Mouse (Mus musculus) hindbrain, embryonic 16.5 days (tissue): Measurements from ENCODE around the gene Thra. TPM values are rescaled to one million over a fixed set of nuclear protein-coding genes. Genes with fewer than 3 reads are reported as not detected.

Experiments used
- ATAC-seq: fragments of 200-750 bp; cut with Nextera tagmentation; 2 replicates; pipeline ENCODE4 v1.8.0; 2017; ENCODE audit warnings: moderate TSS enrichment, moderate library complexity
- H3K27ac ChIP-seq: fragments of 300-500 bp; sonication (generic); 2 replicates; pipeline ENCODE4 v1.5.1; 2014; ENCODE audit warnings: low read depth, mild to moderate bottlenecking, control low read depth, low read length, moderate library complexity
- H3K27me3 ChIP-seq: fragments of 300-500 bp; sonication (generic); replicated peaks from 2 replicates; pipeline ENCODE4 v1.6.1; 2014; ENCODE audit warnings: low read length; ENCODE audit not compliant: control insufficient read depth, insufficient read depth
- H3K36me3 ChIP-seq: fragments of 300-500 bp; sonication (generic); 2 replicates; pipeline ENCODE4 v1.6.1; 2014; ENCODE audit warnings: mild to moderate bottlenecking, low read length, moderate library complexity, mixed read lengths; ENCODE audit not compliant: control insufficient read depth, insufficient read depth
- H3K4me1 ChIP-seq: fragments of 300-500 bp; sonication (generic); 2 replicates; pipeline ENCODE4 v1.6.1; 2014; ENCODE audit warnings: low read depth, low read length; ENCODE audit not compliant: control insufficient read depth, insufficient read depth
- H3K4me2 ChIP-seq: fragments of 300-500 bp; sonication (generic); 2 replicates; pipeline ENCODE4 v1.6.1; 2014; ENCODE audit warnings: mild to moderate bottlenecking, low read length, control low read depth, moderate library complexity
- H3K4me3 ChIP-seq: fragments of 300-500 bp; sonication (generic); 2 replicates; pipeline ENCODE4 v1.5.1; 2014; ENCODE audit warnings: mild to moderate bottlenecking, low read length, control low read depth, moderate library complexity
- H3K9ac ChIP-seq: fragments of 300-500 bp; sonication (generic); 2 replicates; pipeline ENCODE4 v1.6.1; 2014; ENCODE audit warnings: low read depth, mild to moderate bottlenecking, control low read depth, low read length, moderate library complexity
- H3K9me3 ChIP-seq: fragments of 300-500 bp; sonication (generic); 2 replicates; pipeline ENCODE4 v1.6.1; 2014; ENCODE audit warnings: mild to moderate bottlenecking, low read length, moderate library complexity; ENCODE audit not compliant: control insufficient read depth
- WGBS: fragments of 180-500 bp; shearing (Covaris S2); extraction: QIAGEN DNeasy Blood & Tissue Kit; methylation state at CpG from one replicate; pipeline ENCODE4 v1.1.7; 2014; 5-methylcytosine and 5-hydroxymethylcytosine counted together
- polyA plus RNA-seq: library from polyadenylated mRNA; unstranded; fragments of >200 nt; fragmentation: Nextera tagmentation; extraction: Ambion mirVana; gene quantifications from 2 replicates; pipeline ENCODE4 v1.2.1, GENCODE M21; 2015

The Thra gene
- polyA plus RNA-seq, 1 experiment from 2014 or later, result 144 TPM

DNA sequence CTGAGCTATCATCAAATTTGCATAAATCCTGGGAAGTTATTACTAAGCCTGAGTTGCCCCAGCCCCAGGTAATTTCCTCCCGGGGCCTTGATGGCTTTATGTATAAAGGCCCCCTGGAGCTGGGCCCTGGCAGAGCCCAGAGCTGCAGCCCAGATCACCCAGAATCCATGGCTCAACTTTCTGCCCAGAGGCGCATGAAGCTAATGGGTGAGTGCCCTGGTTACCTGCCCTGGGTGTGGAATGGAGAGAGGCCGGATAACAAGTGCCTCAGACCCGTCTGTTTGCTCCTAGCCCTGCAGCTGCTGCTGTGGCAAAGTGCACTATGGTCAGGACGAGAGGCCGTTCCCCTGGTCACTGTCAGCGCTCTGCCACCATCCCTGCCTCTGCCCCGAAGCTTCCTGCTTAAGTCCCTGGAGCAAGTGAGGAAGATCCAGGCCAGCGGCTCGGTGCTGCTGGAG lies 39.2 kb upstream of the Thra start, which contains the start of gene Csf3:
TSS of gene Csf3 (plus strand) at position 51 of the 458 bp plus-strand sequence.
- 41% methylated on average over 10 of the region's 10 CpGs for WGBS
- no peaks in the 10 kb centered on the region for H3K27me3 ChIP-seq
- ATAC-seq, result no peak
- no peak within 1 kb of the TSS for H3K9ac ChIP-seq
- H3K36me3 ChIP-seq, result peaks cover 18% of the 10 kb centered on the region
- H3K9me3 ChIP-seq, result no peaks in the 10 kb centered on the region
- no peak within 1 kb of the TSS for H3K27ac ChIP-seq
- H3K4me1 ChIP-seq, result no peaks in the 10 kb centered on the region
- no peak within 1 kb of the TSS for H3K4me2 ChIP-seq
- H3K4me3 ChIP-seq, result no peak within 1 kb of the TSS

DNA sequence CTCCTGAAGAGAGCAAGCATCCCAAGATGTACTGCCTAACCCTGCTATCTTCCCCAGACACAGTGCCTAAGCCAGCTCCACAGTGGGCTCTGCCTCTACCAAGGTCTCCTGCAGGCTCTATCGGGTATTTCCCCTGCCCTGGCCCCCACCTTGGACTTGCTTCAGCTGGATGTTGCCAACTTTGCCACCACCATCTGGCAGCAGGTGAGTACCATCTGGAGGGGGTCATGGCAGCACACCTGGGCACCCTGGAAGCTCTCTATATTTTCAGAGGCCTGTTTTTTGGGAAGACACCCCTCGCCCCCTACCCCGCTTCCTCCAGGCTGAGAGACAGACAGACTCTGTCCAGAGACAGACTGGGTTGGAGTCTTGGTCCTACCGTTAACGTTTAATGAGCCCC lies 38.1 kb upstream of the Thra start:
- no peak overlapping the region for H3K4me2 ChIP-seq
- ATAC-seq, result no peak
- H3K4me3 ChIP-seq, result no peak overlapping the region
- no peaks in the 10 kb centered on the region for H3K27me3 ChIP-seq
- H3K36me3 ChIP-seq, result peaks cover 28% of the 10 kb centered on the region
- H3K9ac ChIP-seq, result no peak overlapping the region
- 68% methylated on average over 5 of the region's 5 CpGs for WGBS
- H3K9me3 ChIP-seq, result no peaks in the 10 kb centered on the region
- no peak overlapping the region for H3K27ac ChIP-seq
- no peaks in the 10 kb centered on the region for H3K4me1 ChIP-seq

DNA sequence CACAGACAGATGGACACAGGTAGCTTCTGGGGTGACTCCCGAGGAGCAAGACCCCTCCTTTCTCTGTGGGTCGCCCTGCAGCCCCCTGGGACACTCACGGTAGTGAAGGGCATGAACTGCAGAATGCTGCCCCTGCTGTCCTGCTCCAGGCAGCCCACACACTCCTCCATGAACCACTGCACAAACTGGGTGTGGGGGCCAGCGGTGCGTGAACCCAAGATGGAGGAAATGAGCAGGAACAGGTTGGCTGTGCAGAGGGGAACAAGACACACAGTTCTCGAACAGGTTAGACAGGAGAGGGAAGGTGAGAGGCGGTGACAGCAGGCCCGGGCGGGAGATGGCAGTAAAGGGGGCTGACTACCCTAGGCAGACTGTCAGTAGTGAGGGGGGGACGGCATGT lies 35.4 kb upstream of the Thra start:
- Histone ChIP-seq H3K4me1 (peaks cover 5% of the 10 kb centered on the region), H3K36me3 (peaks cover 43% of the 10 kb centered on the region), H3K27me3 (no peaks in the 10 kb centered on the region), H3K27ac (no peak overlapping the region), H3K9me3 (no peaks in the 10 kb centered on the region), H3K9ac (no peak overlapping the region), H3K4me3 (no peak overlapping the region), H3K4me2 (no peak overlapping the region)
- ATAC-seq, result no peak
- WGBS, result 91% methylated on average over 10 of the region's 10 CpGs

DNA sequence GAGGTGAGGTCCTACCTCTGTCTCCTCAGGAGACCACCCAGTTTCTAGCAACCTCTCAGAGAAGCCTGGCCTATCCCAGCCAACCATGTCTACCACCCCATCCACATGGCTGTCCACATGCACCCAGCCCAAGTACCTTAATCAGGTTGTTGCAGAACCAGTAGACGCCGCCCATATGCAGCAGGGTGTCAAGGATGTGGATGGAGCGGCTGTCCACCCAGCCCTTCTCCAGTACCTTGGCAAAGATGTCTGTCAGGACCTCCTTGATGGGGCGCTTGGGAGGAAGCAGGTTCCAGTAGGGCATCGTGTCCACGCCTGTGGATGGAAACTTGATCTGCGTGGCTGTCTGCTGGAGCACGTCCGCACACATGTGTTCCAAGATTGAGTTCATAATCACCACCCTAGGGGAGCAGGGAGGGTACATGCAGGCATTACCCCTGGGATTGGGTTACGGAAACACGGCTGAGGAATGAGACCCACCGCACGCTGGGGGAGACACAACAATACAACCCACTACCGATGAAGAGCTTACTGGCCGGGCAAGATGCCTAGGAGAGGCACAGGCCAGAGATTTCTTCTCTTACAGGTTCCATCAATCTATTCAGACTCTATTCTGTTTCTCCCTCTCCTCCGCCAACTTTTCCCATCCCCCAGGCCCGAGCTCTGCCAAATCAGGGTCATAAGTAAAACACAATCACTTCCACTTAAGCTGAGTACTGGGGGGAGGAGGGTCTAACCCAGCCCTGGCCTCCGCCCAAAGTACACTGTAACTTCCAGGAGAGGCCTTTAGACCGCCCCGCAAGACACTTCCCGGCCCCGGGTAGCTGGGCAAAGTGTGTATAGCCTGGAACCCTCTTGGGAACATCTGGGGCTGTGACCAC lies 32.8 kb upstream of the Thra start:
- 87% methylated on average over 22 of the region's 22 CpGs for WGBS
- Histone ChIP-seq H3K9ac (no peak overlapping the region), H3K4me1 (peaks cover 5% of the 10 kb centered on the region), H3K9me3 (no peaks in the 10 kb centered on the region), H3K4me3 (no peak overlapping the region), H3K36me3 (peaks cover 46% of the 10 kb centered on the region), H3K27me3 (no peaks in the 10 kb centered on the region), H3K27ac (no peak overlapping the region), H3K4me2 (no peak overlapping the region)
- ATAC-seq, result peak; percentile 55; the same call in 1 of the 2 replicates

DNA sequence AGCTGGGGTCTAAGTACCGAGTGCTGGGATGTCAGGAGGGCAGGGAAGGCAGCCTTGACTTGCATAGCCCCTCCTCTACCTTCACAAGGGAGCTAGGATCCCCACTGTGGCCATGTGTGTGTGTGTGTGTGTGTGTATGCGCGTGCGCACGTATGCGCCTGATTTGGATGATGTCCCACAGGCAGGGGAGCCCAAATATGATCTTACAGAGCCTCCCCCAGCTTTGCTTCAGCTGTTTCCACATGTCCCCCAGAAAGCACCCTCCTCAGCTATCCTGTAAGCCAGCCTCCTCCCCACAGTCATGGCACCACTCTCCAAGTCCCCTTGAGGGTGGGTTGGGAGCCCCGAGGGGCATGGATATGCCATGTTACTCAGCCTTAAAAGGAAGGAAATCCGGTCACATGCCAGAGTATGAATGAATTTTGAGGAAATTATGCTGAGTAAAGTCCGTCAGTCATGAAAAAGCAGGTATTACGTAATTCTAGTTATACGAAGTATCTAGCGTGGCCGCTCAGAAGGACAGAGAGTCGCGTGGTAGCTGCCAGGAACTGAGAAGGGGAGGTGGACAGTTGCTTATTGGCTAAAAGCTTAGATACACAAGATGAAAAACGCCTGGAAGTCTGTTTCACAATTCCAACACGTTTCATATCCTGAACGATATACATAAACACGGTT lies 32.0 kb upstream of the Thra start:
- peaks cover 51% of the 10 kb centered on the region for H3K36me3 ChIP-seq

DNA sequence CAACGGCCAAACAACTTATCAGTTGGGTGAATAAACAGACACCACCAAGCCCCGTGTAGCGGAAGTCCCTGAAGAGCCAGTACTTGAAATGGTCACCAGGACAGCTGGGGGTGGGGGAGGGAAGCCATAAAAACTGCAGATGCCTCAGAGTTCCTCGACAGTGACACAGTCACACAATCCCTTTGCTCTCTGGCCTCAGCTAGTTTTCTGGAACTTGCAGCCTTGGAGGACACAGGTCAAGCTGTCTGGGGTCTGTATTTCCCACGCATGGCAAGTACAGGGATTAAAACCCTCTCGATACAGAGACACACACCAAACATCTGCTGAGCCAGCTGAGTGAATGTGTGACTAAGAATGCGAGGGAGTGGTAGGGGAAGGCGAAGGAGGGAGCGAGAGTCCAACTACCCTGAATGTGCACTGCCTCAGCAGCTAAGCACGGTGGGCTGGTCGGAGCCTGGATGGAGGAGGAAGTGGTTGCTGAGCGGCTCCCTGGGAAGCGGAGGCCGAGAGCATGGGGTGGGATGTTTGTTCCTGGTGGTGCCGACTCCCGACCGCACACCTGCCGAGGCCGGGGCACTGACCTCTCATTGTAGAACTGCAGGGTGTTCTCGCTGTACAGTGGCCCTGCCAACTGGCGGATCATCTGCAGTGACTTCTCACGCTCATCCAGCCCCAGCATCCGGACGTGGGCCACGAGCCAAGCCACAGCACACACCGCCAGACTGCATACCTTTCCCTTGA lies 31.3 kb upstream of the Thra start:
- no peaks in the 10 kb centered on the region for H3K27me3 ChIP-seq
- 80% methylated on average over 26 of the region's 26 CpGs for WGBS
- no peak for ATAC-seq
- no peak overlapping the region for H3K27ac ChIP-seq
- H3K9ac ChIP-seq, result no peak overlapping the region
- H3K36me3 ChIP-seq, result peaks cover 52% of the 10 kb centered on the region
- H3K4me2 ChIP-seq, result no peak overlapping the region
- peaks cover 5% of the 10 kb centered on the region for H3K4me1 ChIP-seq
- no peak overlapping the region for H3K4me3 ChIP-seq
- no peaks in the 10 kb centered on the region for H3K9me3 ChIP-seq

More for the DNA sequence above, 32.0 kb upstream of the Thra start:
- 85% methylated on average over 19 of the region's 19 CpGs for WGBS
- Histone ChIP-seq H3K27me3 (no peaks in the 10 kb centered on the region), H3K4me2 (no peak overlapping the region), H3K9me3 (no peaks in the 10 kb centered on the region), H3K4me1 (peaks cover 5% of the 10 kb centered on the region), H3K27ac (0 out of 2 replicates have a peak overlapping the region, but pooled peaks have one; percentile 34), H3K4me3 (no peak overlapping the region), H3K9ac (no peak overlapping the region)
- ATAC-seq, result no peak

DNA sequence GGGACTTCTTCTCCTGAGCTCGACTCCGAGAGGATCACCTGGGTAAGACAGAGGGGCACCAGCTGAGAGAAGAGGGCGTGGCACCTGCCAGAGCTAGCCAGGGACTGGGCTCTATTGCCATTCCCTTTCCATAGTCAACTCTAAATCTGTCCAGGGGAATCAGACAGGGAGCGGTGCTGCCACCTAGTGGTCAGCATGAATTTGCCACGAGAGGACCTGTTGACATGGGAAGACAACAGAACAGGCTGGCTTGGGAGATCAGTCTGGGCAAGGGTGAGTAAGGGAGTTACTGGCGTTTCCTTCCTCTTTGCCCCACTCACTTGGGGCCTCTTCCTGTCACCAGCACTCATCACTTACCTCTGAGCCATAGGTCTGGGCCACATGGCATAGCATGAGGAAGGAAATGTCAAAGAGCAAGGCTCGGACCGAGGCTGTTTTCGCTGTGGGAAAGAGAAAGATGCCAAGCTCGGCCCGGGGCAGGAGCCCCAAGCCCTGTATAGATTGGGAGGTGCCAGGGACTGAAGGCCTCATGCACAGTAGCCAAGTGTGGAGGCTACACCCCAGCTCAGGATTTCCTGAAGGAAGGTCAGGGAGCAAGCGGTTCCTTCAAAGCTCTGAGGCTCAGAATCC lies 29.9 kb upstream of the Thra start:
- Histone ChIP-seq H3K4me2 (no peak overlapping the region), H3K36me3 (peaks cover 48% of the 10 kb centered on the region), H3K4me1 (peaks cover 5% of the 10 kb centered on the region), H3K4me3 (no peak overlapping the region), H3K27ac (no peak overlapping the region), H3K27me3 (no peaks in the 10 kb centered on the region), H3K9me3 (no peaks in the 10 kb centered on the region), H3K9ac (no peak overlapping the region)
- 55% methylated on average over 12 of the region's 12 CpGs for WGBS
- ATAC-seq, result no peak

DNA sequence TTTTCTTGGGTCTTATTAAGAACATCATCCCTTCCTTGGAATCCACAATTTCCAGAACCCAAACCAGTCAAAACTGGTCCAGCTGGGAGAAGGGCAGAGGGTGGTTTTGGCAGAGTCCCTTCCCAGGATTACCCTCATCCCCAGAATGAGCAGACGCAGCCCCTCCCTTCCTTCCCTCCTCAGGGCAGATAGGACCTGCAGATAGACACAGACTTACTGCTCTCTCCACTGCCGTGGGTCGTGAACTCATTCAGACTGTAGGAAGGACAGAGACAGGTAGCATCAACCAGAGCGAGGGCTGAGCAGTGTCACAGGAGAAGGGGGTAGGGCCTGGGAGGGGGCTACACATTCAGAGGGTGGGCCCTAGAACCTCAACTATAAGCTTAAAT lies 29.4 kb upstream of the Thra start:
- H3K9ac ChIP-seq, result no peak overlapping the region
- no peak overlapping the region for H3K4me3 ChIP-seq
- peaks cover 46% of the 10 kb centered on the region for H3K36me3 ChIP-seq
- H3K9me3 ChIP-seq, result no peaks in the 10 kb centered on the region
- no peak overlapping the region for H3K4me2 ChIP-seq
- WGBS, result 89% methylated on average over 4 of the region's 4 CpGs
- ATAC-seq, result no peak
- no peak overlapping the region for H3K27ac ChIP-seq
- H3K4me1 ChIP-seq, result peaks cover 5% of the 10 kb centered on the region
- no peaks in the 10 kb centered on the region for H3K27me3 ChIP-seq
